Mouse (Mus musculus) CH12.LX (cell line): ENCODE measurements around the gene Sema4a.

Experiments
- MEF2A ChIP-seq: IDR thresholded peaks from 2 replicates; pipeline ENCODE4 v1.6.1; 2014; ENCODE audit warnings: low read depth, mild to moderate bottlenecking, inconsistent platforms, low read length, improper control_type of control experiment, borderline replicate concordance
- NELFE ChIP-seq: IDR thresholded peaks from 2 replicates; pipeline ENCODE4 v1.6.1; 2011; ENCODE audit warnings: low read depth, low read length, improper control_type of control experiment
- POLR2A ChIP-seq: IDR thresholded peaks from 2 replicates; pipeline ENCODE4 v1.6.1; 2011; ENCODE audit warnings: low read depth, mild to moderate bottlenecking, improper control_type of control experiment, low read length
- TCF12 ChIP-seq: IDR thresholded peaks from 2 replicates; pipeline ENCODE4 v1.6.1; 2014; ENCODE audit warnings: low read depth, mild to moderate bottlenecking, inconsistent platforms, low read length, improper control_type of control experiment

DNA sequence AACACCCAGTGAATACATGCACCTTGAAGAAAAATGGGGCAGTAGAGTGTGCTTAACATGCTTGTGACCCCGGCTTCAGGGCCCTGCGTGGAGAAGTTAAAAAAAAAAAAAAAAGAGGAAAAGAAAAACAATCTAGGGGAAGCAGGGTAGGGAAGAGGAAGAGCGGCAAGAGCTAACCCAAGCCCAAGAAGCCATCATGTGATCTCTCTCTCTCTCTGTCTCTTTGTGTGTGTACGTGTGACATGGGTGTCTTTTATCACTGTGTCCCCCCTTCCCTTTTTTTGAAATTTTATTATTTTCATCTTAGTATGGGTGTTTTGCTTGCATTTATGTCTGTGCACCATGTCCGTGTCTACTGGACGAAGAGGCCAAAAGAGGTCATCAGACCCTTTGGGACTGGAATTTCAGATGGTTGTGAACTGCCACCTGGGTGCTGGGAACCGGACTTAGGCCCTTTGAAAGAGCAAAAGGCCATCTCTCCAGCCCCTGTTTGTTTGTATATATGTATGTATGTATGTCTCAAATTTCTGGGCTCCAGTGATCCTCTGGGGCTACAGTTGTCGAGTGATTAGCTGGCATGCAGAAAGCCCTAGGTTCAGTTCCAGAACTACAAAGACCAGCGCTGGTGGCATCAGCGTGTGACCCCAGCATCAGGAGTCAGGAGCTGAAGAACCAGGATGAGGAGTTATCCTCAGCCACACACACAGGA, 57.3 kb downstream of the Sema4a start:
- TF ChIP-seq POLR2A = no peak
- no peak for TF ChIP-seq TCF12
- no peak for TF ChIP-seq NELFE
- no peak for TF ChIP-seq MEF2A
